Mouse (Mus musculus) heart, embryonic 16.5 days (tissue): ENCODE results near the gene Usp24. TPM values are rescaled to one million over a fixed set of nuclear protein-coding genes. Genes with fewer than 3 reads are reported as not detected.

ENCODE experiments used
- ATAC-seq: fragments of 200-750 bp; cut with Nextera tagmentation; replicated peaks from 2 replicates; pipeline ENCODE4 v1.8.0; 2017; ENCODE audit warnings: moderate number of reproducible peaks; ENCODE audit not compliant: insufficient read depth, low FRiP score; ENCODE audit errors: extremely low read depth
- H3K27ac ChIP-seq: fragments of 300-500 bp; sonication (generic); 2 replicates; pipeline ENCODE4 v1.5.1; 2014; ENCODE audit warnings: mild to moderate bottlenecking, low read length, control low read depth, moderate library complexity
- H3K27me3 ChIP-seq: fragments of 300-500 bp; sonication (generic); 2 replicates; pipeline ENCODE4 v1.6.1; 2014; ENCODE audit warnings: low read length, mixed read lengths; ENCODE audit not compliant: control insufficient read depth, insufficient read depth
- H3K36me3 ChIP-seq: fragments of 300-500 bp; sonication (generic); 2 replicates; pipeline ENCODE4 v1.6.1; 2014; ENCODE audit not compliant: control insufficient read depth, insufficient read depth
- H3K4me1 ChIP-seq: fragments of 300-500 bp; sonication (generic); 2 replicates; pipeline ENCODE4 v1.6.1; 2014; ENCODE audit warnings: low read length, mixed read lengths; ENCODE audit not compliant: control insufficient read depth, insufficient read depth
- H3K4me2 ChIP-seq: fragments of 300-500 bp; sonication (generic); 2 replicates; pipeline ENCODE4 v1.6.1; 2014; ENCODE audit warnings: low read depth, mild to moderate bottlenecking, control low read depth, low read length
- H3K4me3 ChIP-seq: fragments of 300-500 bp; sonication (generic); 2 replicates; pipeline ENCODE4 v1.5.1; 2014; ENCODE audit warnings: mild to moderate bottlenecking, control low read depth, low read length
- H3K9ac ChIP-seq: fragments of 300-500 bp; sonication (generic); 2 replicates; pipeline ENCODE4 v1.6.1; 2014; ENCODE audit warnings: low read length, control low read depth
- H3K9me3 ChIP-seq: fragments of 300-500 bp; sonication (generic); replicated peaks from 2 replicates; pipeline ENCODE4 v1.6.1; 2016; ENCODE audit warnings: low read length; ENCODE audit not compliant: control insufficient read depth
- WGBS: fragments of 180-500 bp; shearing (Covaris S2); extraction: QIAGEN DNeasy Blood & Tissue Kit; methylation state at CpG from one replicate; pipeline ENCODE4 v1.1.7; 2014; 5-methylcytosine and 5-hydroxymethylcytosine counted together
- polyA plus RNA-seq: library from polyadenylated mRNA; unstranded; fragments of >200 nt; fragmentation: Nextera tagmentation; extraction: Ambion mirVana; gene quantifications from 2 replicates; pipeline ENCODE4 v1.2.1, GENCODE M21; 2015

The Usp24 gene
- polyA plus RNA-seq, 1 experiment from 2014 or later = 5.5 TPM

DNA sequence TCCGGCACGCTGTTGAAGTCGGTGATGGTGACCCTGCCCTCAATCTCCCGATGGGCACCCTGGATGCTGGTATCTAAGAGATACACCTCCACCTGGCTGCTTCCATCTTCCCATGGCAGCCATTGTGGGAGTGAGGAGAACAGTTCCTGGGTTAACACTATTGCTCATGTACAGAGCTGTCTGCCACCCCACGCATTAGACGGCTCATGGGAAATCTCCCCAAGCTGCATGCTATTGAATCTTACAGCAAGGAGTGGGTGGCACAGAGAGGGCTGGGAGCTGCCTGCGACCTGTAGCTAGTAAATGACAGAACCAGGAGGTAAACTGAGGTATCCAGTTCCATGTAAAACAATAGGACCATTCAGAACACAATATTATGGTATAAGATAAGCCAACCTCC, 138.5 kb downstream of the Usp24 start:
- Histone ChIP-seq H3K4me2 (no peak overlapping the region), H3K9ac (no peak overlapping the region), H3K4me3 (no peak overlapping the region), H3K27me3 (no peaks in the 10 kb centered on the region), H3K4me1 (peaks cover 9% of the 10 kb centered on the region), H3K36me3 (no peaks in the 10 kb centered on the region), H3K27ac (no peak overlapping the region), H3K9me3 (no peaks in the 10 kb centered on the region)
- no peak for ATAC-seq
- WGBS = 87% methylated on average over 7 of the region's 7 CpGs

DNA sequence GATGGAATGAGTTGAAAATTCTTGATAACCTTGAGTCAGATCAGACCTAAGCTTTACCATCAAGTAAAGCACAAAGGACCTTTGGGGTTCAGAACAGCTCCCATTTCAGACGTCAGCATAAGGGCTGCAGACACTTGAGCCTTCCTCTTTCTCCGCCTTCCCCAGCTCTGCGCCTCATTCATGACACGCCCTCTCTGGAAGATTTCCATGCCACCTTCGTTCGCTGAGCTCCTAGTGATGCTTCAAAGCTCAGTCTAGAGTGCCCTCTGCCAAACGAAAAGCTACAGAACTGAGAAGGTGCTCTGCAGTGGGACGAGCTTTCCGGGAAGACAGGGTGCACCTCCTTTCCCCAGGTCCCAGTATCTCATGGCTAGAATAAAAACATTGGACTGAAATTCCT, 146.0 kb downstream of the Usp24 start:
- no peak for ATAC-seq
- Histone ChIP-seq H3K9me3 (no peaks in the 10 kb centered on the region), H3K27ac (no peak overlapping the region), H3K9ac (no peak overlapping the region), H3K4me3 (no peak overlapping the region), H3K36me3 (no peaks in the 10 kb centered on the region), H3K4me2 (no peak overlapping the region), H3K4me1 (peaks cover 5% of the 10 kb centered on the region), H3K27me3 (peaks cover 28% of the 10 kb centered on the region)
- WGBS = 66% methylated on average over 9 of the region's 9 CpGs

DNA sequence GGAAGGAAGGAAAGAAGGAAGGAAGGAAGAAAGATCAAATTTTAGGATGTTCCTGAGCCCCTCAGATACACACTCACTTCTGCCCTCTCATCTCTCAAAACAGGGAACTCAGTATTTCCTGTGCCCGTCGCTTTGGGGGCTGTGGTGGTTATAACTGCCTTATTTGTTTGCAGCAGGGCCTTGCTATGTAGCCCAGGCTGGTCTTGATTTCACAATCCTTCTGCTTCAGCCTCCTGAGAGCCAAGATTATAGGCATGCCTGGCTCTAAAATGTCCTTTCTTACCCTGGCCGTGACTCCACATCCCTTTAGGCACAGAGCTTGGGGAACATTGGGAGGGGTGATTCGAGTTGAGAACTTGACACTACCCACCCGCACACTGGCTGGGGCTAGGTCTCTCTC, 146.5 kb downstream of the Usp24 start:
- Histone ChIP-seq H3K9me3 (no peaks in the 10 kb centered on the region), H3K27me3 (peaks cover 28% of the 10 kb centered on the region), H3K36me3 (no peaks in the 10 kb centered on the region), H3K4me1 (peaks cover 5% of the 10 kb centered on the region), H3K4me3 (no peak overlapping the region), H3K9ac (no peak overlapping the region), H3K27ac (no peak overlapping the region), H3K4me2 (no peak overlapping the region)
- WGBS = 65% methylated on average over 5 of the region's 5 CpGs
- ATAC-seq = no peak

DNA sequence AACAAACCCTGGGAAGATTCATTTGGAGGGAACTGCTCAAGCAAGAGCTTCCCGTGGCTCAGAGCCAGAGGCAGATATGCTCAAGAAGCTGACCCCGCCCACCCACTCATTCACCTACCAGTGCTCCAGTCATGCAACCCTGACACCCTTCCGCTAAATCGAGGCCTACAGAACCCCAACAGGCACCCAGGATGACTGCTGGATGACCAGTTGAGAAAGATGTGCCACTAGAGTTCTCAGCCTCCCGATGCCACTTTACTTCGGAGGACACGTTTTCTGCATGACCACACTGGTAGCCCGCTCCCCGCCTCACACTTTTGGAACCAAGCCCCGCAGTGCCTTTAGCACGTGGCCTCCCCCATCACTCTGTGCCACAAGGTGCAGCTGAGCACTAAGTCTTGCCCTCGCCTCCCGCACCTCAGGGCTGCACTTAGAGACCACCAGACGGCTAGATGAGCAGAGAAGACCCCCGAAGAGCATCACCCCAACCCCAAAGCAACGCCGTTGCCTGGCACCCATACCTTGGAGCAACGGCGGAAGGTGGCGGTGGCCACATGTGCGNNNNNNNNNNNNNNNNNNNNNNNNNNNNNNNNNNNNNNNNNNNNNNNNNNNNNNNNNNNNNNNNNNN, 147.3 kb downstream of the Usp24 start:
- Histone ChIP-seq H3K9ac (peak overlapping the region; percentile 54), H3K4me1 (peaks cover 5% of the 10 kb centered on the region), H3K27me3 (peaks cover 28% of the 10 kb centered on the region), H3K27ac (no peak overlapping the region), H3K4me2 (peak overlapping the region; percentile 67), H3K4me3 (peak overlapping the region; percentile 44), H3K36me3 (no peaks in the 10 kb centered on the region), H3K9me3 (no peaks in the 10 kb centered on the region)
- 29% methylated on average over 21 of the region's 21 CpGs for whole genome bisulfite sequencing
- no peak for ATAC-seq

DNA sequence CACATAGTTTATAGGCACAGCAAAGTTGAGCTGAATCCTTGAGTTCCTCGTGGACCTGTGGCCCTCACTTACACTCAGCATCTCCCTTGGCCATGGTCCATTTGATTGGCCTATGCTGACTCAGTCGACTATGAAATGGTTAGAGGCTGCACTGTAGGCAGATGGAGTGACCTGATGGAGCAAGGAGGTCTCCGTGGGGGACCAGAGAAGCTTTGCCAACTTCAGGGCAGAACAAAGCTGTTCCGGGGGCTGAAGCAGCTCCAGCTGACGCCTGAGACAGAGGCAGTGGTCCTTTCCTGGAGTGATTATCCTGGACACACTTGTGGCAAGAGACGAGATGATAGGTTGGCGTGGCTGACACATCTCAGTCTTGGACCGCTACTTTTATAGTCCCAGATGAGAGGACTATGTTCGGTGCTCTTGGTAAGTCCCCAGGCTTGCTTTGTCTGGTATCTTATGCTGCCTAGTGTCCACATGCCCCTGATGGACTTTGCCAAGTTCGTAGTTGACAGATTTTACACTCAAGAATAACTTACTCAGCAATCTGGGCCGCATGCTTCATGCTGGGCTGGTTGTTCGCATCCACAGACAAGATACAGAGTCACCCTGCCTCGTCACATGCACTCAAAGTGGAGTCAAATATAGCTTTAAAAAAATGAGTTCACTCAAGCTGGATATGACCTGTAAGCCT, 151.6 kb downstream of the Usp24 start:
- WGBS = 73% methylated on average over 13 of the region's 13 CpGs
- Histone ChIP-seq H3K27me3 (peaks cover 26% of the 10 kb centered on the region), H3K27ac (no peak overlapping the region), H3K4me1 (peaks cover 5% of the 10 kb centered on the region), H3K9me3 (no peaks in the 10 kb centered on the region), H3K4me2 (no peak overlapping the region), H3K36me3 (no peaks in the 10 kb centered on the region), H3K4me3 (no peak overlapping the region), H3K9ac (no peak overlapping the region)
- no peak for ATAC-seq

DNA sequence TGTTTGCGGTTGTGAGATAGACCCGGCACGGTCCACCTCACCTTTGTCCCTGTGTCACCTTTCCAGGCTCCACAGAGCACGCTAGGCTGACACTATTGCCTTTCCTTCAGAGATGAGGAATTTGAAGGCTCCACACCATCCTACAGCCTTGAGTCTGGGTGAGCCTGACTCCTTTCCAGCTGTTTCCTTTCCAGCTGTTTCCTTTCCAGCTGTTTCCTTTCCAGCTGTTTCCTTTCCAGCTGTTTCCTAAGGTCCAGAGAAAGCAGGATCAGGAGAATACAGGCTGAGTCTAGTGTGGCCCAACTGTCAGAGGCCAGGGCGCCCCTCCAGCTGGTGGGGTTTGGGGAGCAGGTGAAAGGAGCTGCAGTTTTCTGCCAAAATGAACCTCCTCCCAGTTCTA, 154.9 kb downstream of the Usp24 start:
- H3K27me3 ChIP-seq = no peaks in the 10 kb centered on the region
- H3K9me3 ChIP-seq = no peaks in the 10 kb centered on the region
- H3K36me3 ChIP-seq = no peaks in the 10 kb centered on the region
- H3K27ac ChIP-seq = no peak overlapping the region
- ATAC-seq = no peak
- no peaks in the 10 kb centered on the region for H3K4me1 ChIP-seq
- H3K4me2 ChIP-seq = no peak overlapping the region
- no peak overlapping the region for H3K9ac ChIP-seq
- no peak overlapping the region for H3K4me3 ChIP-seq
- 60% methylated on average over 5 of the region's 5 CpGs for WGBS

DNA sequence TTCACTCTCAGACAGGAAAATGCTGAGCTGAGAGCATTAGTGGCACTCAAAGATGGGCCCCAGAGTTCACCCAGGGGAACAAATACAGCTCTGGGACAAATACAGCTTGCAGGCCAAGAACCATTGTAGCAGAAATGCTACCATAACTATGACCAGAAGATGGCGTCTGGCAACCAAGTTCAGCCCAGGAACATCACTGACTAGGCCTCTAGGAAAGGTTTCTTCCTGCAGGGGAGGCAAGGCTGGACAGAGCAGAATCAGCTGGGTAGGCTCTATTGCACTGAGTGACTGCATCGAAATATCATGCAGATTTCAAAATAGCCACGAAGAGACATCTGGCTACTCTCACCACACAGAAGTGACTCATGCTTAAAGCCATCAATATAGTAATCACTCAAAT, 156.3 kb downstream of the Usp24 start:
- Histone ChIP-seq H3K4me2 (no peak overlapping the region), H3K4me1 (no peaks in the 10 kb centered on the region), H3K9me3 (no peaks in the 10 kb centered on the region), H3K27me3 (no peaks in the 10 kb centered on the region), H3K9ac (no peak overlapping the region), H3K27ac (no peak overlapping the region), H3K4me3 (no peak overlapping the region), H3K36me3 (no peaks in the 10 kb centered on the region)
- 13% methylated on average over 3 of the region's 3 CpGs for whole genome bisulfite sequencing
- ATAC-seq = no peak; the same call in 1 of the 2 replicates

DNA sequence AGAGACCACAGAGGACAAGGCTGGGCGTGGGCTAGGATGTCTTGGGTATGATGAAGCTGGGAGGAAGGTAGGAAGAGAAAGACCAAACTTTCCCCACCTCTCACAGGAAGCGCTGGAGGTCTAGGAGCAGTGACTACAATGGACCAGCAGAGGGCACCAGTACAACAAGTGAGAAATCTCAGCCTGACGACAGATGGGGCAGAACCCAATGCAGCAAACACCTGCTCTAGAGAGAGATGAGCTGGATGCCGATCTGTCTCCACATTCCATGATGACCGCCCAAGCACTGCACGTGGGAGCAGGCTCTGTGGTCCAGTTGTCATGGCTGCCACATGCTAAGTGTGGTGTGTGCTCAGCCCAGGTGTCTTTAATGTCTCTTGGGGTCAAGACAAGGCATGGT, 158.2 kb downstream of the Usp24 start:
- no peak overlapping the region for H3K4me2 ChIP-seq
- no peaks in the 10 kb centered on the region for H3K9me3 ChIP-seq
- no peak overlapping the region for H3K4me3 ChIP-seq
- H3K27me3 ChIP-seq = no peaks in the 10 kb centered on the region
- H3K27ac ChIP-seq = no peak overlapping the region
- H3K36me3 ChIP-seq = no peaks in the 10 kb centered on the region
- H3K4me1 ChIP-seq = no peaks in the 10 kb centered on the region
- 3% methylated on average over 6 of the region's 6 CpGs for WGBS
- no peak for ATAC-seq
- no peak overlapping the region for H3K9ac ChIP-seq

DNA sequence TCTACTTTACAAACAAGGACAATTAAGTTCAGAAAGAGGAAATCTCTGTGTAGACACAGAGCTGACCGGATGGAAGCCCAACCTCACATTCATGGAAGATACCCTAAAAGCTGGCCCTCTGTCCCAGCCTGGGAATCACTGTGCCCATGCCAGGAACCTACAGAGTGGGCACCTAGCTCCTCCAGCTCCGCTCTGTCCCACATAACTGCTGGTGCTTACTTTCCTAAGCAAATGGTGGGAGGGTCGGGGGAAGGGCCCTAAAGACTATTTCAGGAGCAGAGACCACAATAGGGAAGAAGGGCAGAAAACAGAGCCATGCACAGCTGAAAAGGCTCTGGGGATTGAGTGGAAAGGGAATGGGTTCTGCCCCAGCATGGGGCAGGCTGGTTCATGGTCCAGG, 164.5 kb downstream of the Usp24 start:
- H3K36me3 ChIP-seq = no peaks in the 10 kb centered on the region
- H3K27ac ChIP-seq = no peak overlapping the region
- WGBS = 80% methylated on average over 3 of the region's 3 CpGs
- peaks cover 19% of the 10 kb centered on the region for H3K27me3 ChIP-seq
- H3K4me3 ChIP-seq = no peak overlapping the region
- no peak overlapping the region for H3K4me2 ChIP-seq
- no peak for ATAC-seq
- no peak overlapping the region for H3K9ac ChIP-seq
- H3K4me1 ChIP-seq = no peaks in the 10 kb centered on the region
- H3K9me3 ChIP-seq = no peaks in the 10 kb centered on the region
